Mouse (Mus musculus): ENCODE measurements around the gene Oasl2.

DNA sequence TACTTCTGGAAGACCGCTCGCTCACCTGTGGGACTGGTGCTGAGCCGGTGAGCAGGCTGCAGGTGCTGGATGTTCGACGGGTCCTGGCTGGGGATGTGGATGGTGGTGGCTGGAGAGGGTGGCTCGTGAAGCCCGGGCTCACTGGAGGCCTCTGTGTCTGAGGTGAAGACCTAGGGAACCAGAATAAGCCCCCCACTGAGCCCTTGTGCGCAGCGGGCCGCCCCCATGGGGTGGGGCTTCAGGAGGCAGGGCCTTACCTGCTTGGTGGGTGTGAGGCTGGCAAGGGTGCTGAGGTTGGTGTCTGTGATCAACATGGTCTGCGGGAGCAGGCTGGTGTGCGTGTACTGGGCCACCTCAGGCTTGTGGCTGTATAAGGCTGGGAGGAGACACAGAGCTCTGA, 53.9 kb downstream of the Oasl2 start:
- no peak for TF ChIP-seq CTCF (conservative IDR thresholded peaks at IDR 0.05; ENCODE audit: insufficient read depth, insufficient read length, low read depth, low read length)
- TF ChIP-seq POLR2A (IDR thresholded peaks at IDR 0.05; ENCODE audit: low read depth, low read length) = no peak

All from kidney, adult 2 months (tissue).